Mouse (Mus musculus) thymus, postnatal 10 days (tissue): Measurements from ENCODE around the gene Ctrl.
"Not testable (repeated sequence)": the region's sequence is repeated elsewhere in the genome, so short reads cannot be mapped to it uniquely, and the experiment has no call there.

ENCODE experiments used
- DNase-seq, 2 experiments: peaks; one replicate each; pipeline ENCODE4 v3.0.0; 2021; ENCODE audit warnings: low spot score in 2 of 2

Gene Ctrl

DNA sequence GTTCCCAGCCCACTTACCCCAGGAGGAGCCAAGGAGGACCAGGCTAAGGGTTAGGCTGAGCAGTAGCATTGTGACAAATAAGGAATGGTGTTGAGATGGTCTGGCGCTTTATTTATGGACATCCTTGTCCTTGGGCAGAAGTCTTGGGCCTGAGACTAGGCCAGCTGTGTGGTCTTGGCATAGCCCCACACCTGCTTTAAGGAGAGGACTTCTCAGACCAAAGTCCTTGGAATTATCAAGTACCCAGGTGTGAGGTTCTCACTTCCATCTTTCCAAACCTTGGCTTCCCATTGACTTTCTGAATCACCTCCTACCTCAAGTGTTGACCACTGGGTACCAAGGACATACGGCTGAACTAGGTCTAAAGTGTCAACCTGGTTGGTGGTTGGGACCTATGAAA is at the start of gene Ctrl:
Gene Ctrl (minus strand): TSS at position 101 of the 400 bp plus-strand sequence.
- no peak for DNase-seq

DNA sequence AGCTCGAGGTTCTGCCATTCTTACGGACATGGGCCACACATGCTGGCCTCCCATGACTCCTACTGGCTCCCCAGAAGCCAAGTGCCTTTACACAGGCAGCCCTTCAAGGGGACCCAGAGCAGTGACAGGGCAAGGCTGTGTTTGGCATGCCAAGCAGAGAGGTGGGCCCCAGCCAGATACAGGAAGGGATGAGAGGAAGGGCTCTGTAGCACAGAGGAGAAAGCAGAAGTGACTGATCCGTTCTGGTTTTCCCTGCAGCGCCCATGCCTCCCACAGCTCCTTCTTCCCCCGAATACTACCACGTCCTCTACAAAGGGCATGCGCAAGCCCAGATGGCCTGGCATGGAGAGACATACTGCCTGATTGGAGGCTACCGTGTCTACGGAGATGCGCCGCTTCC is 49.7 kb upstream of the Ctrl start:
- DNase-seq, result not testable (repeated sequence)

DNA sequence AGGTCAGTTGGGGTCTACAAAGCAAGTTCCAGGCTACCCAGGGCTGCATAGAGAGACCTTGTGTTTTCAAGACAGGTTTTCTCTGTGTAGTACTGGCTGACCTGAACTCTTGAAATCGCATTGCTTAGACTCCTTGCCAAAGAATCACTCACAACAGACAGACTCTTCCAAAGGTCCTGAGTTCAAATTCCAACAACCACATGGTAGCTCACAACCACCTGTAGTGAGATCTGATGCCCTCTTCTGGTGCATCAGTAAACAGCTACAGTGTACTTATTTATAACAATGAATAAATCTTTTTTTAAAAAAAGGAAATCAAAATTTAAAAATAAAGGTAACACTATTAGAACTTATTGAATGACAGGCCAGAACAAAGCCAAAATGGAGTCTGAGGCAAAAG is 47.5 kb upstream of the Ctrl start:
- DNase-seq, result no peak

DNA sequence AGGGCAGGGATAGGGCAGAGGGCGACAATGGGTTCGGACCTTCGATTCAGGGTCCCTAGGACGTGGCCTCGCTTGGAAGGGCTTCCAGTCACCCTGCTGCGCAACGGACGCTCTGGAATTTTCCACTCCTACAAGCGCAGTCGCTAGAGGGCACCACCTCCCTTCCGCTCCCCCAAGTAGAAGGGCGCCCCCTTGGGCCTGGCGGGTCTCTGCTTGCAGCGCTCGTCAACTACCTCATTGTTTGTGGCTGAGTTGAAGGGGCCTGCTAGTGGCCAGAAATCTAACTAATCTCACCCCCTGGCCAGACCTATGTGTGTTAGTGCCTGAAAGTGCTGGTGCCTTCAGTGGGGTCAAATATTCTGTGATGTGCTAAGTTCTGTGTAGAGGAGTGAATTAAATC is 45.7 kb upstream of the Ctrl start, which contains the start of gene Dpep3:
Gene Dpep3 (minus strand): TSS at position 105 of the 400 bp plus-strand sequence.
- no peak for DNase-seq

DNA sequence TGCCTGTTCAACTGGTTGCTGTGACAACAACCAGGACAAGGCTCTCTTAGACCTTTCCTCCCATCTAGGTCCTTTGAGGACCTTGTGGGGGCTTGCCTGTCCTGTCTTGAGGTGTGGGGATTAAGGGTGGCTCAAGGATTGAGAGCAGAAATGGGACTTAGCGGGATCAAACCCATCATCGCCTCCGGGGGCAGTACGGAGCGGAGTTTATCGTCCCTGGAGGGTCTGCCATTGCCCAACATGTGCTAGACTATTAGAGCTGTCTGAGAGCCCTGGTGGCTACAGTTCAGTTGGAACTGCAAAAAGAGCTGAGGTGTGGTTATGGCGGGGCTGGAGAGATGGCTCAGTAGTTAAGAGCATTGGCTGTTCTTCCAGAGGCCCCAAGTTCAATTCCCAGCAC is 41.7 kb upstream of the Ctrl start:
- no peak for DNase-seq

DNA sequence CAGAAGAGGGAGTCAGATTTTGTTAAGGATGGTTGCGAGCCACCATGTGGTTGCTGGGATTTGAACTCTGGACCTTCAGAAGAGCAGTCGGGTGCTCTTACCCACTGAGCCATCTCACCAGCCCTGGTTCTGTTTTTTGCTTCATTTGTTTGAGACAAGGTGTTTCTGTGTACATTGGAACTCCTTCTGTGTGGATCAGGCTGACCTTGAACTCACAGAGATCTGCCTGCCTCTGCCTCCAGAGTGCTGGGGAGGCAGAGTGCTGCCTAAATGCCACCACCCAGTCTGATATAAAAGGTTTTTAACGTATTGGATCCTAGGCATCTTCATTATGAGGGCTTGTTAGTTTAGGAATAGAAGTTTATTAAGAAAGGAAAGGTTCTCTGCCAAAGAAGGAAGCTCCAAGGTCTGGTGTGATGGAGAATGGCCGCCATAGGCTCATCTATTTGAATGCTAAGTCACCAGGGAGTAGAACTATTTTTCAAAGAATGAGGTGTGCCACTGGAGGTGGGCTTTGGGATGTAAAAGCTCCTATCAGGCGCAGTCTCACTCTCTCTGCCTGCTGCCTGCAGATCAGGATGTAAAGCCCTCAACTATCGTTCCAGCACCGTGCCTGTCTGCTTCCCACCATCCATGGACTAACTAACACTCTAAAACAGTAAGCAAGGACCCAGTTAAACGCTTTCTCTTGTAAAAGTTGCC is 37.5 kb upstream of the Ctrl start:
- no peak for DNase-seq

DNA sequence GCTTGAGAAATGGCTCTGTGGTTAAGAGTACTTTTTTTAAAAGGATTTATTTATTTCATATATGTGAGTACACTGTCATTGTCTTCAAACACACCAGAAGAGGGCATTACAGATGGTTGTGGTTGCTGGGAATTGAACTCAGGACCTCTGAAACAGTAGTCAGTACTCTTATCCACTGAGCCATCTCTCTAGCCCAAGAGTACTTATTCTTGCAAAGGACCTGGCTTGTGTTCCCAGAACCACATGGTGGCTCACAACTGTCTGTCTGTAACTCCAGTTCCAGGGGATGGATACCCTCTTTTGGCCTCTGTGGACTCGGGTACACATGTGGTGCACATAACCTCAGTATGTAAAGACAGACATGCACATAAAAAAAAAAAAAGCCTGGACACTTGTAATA is 35.7 kb upstream of the Ctrl start:
- no peak for DNase-seq

DNA sequence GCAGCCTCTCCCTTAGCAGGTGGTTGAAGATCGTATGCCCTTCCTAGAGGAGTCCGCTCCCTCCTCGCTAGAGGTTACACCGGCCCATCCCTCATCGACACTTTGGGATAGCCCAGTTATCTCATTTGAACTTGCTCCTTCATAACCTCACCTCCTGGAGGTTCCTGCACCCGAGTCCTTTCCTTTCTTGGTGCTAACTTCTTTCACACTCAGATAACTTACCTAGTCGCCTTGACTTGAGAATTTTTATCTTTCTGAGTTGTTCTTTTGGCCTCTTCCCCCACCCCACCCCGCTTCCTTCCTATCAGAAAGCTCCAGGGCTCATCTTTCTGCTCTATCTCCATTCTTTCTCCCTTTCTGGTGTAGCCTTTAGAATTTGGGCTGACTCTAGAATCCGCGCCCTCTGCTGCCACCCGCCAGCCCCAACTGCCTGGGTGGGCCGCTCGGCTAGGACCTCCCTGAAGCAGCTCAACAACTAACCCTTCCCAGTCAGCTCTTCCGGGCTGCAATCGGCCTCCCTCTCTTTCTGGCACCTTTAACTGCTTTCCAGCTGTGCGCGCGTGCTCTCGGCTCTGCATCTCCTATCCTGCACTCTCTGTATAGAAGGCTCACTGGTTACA is 33.1 kb upstream of the Ctrl start:
- peak in 1 of 2 experiments; percentile 42 for DNase-seq

DNA sequence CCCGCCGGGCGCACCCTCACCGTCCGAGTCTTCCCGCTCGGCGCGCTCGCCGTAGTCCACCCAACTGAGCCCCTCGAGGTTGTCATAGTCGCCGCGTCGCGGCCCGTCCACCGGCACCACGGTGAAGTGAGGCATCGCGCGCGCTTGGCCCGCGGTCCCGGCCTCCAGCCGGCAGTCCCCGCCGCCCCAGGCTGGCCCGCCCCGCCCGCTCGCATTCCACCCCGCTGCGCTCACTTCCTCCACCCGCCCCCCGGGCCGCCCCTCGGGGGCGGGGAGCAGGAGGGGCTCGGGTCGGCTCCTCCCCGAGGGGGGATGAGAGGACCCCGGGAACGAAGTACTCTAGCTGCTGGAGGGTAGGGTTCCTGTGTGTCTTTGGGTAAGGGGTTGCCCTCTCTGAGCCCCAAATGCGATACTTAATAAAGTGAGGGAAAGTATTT is 32.3 kb upstream of the Ctrl start, which contains the start of gene Slc12a4:
Gene Slc12a4 (minus strand): TSS at position 193 of the 437 bp plus-strand sequence.
- peak; percentile 79 to 87 for DNase-seq

DNA sequence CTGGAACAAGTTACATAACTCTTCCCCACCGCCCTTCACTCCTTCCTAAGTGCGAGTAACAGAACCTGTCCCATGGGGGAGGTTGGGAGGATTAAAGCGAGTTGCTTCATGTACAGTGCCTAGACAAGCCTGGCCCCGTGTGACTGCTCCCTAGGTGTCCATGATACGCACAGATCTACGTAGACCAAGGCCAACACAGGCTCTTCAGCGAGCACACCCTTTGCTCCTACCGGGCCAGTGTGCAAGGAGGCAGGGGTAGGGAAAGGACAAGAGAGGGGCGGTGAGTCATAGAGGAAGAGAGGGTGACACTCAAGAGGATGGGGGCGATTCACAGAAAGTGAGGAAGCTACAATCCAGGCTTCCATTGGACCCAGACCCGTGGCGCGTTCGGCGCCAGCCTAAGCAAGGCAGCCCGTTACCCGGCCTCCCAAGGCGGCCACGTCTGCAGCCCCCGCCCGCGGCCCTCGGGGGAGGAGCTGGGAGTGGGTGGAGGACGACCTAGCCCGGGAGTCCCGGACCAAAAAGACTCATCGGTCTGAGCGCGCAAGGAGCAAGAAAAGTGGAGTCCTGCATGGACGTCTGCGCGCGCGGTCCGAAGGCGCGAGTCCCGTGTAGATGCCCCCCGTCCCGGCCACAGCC is 31.7 kb upstream of the Ctrl start:
- DNase-seq, result peak; percentile 50 to 59

DNA sequence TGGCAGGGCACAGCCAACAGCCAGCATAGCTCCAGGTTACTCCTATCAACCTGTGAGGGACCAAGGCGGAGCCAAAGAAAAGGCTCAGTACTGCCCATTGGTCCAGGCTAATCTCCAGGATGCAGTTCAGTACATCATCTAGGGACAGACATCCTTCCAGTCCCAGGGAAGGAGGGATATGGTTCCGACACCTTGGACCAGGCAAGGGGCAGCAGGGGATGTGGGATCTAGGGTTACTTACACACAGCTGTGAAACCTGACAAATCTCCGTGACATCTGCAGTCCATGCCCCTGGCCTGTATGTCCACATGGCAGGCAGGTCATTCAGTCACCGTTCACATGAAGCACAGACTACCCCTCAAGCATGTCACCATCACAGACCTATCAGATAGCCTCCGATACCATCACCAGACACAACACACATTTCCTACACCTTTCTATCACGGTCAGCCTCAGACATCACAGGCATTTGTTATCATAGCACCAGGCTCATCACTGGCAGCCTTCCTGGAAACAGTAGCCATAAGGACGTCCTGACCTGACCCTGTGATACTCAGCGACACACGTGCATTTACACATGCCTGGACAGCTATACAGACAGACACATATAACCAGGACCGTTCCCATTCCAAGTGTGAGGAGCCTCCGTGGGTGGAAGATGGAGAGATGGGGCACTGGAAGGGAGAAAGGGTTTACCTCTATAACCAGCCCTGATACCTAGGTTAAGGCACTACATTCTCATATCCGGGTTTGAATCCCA is 31.0 kb upstream of the Ctrl start:
- no peak for DNase-seq

DNA sequence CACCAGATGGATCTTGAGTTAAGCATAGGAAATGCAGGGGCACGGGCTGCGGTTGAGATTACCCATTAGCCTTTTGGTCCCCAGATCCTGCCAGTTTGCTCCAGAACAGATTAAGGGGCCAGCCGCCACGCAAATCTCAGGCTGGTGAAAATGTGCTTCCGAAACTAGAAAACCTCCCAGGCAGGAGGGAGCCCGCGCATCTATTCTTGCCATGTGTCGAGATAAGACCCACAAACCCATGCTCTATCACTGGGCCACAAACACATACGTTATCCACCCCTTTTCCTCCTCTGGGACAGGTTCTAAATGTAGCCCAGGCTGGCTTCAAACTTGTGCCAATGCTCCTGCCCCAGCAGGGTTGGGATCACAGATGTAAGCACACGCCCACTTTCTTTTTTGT is 27.9 kb upstream of the Ctrl start:
- DNase-seq, result no peak

DNA sequence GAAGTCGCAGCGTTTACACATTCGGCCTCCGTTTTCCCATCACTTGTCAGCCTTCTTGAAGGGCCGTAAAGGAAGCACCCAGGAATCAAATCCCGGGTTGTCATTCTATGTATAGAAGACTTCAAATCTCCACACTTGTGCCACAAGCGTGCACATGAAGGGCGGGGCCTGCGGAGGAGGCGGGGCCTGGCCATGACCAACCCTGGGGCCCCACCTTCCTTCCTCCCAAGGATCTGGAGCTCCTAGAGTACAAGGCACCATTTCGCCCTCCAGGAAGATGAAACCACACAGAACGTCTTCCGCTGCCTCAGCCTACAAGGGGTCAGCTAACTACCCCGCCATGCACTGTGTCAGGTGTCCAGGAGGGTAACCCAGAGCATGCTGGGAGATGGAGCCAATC is 27.4 kb upstream of the Ctrl start:
- no peak for DNase-seq

DNA sequence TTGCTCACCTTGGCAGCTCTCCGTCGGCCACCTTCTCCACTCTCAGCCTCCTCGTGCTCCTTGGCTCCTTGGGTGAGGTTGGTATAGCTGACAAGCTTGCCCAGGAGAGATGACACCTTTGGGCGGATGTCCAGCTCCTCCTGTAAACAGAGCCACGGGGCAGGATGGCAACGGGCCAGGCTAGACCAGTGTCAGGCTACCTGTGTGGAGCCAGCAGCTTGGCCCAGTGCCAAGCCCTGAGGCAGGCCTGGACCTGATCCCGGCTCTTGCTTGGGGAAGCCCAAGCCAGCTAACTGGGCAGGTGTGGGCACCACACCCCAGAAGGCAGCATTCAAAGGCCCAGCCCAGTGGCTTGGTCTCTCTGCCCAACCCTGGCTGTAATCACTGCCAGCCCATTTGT is 25.7 kb upstream of the Ctrl start:
- no peak for DNase-seq

DNA sequence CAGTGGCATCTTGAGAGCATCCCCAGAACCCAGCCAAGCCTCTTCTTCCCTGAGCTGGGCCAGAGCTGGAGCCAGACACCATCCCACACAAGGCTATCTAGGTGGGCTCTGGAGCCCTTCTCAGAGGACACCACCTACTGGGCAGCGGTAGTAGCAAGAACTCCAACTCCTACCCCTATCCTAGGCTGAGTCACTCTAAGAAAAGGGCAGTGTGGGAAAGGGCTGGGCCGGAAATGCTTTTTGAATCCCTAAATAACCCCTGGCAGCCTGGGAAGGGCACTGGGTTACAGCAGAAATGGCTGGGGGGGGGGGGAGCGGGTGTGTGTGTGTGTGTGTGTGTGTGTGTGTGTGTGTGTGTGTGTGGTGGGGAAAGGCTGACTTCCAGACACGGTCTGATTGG is 24.2 kb upstream of the Ctrl start:
- DNase-seq, result no peak

DNA sequence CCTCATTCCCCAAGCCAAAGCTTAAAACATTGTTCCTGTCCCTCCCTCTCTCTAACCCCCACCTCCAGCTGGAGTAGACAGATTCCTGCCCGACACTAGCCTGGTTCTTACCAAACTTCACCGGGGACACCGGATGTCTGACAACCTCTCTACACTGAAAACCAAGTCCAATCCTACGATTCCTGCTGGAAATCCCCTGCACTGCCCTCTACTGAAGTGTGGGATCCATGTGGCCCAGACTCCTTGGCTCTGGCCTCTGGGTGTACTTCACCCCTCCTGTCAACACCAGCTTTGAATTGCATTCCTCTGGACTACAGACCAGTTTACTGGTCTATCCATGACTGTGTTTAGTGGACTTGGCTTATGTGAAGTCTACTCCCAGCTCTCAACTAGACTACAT is 22.9 kb upstream of the Ctrl start:
- no peak for DNase-seq

DNA sequence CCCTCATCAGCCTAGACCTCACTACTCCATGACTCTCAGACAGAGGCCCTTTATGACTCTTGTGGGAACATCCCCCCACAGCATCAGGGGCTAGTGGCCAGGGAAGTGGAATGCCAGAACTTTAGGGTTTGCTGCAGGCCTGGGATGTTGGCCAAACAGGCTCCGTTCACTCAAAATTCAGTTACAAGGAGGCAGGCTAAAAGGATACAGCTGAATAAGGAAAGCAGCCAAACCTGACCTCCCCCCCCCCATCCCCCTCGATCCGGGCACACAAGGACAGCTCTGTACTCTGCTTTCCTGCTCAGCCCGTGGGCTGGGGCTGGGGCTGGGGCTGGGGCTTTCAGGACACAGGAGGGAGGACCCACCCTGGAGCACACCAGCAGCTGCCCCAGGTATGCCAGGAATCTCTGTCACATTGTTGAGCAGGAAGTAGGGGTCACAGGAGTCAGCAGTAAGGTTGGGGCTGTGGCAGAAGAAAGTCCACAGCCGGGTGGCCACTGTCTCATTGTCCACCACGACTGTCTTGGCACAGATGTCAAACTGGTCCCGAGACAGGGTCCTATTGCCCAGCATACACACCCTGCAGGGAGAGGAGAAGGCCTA is 17.5 kb upstream of the Ctrl start:
- no peak for DNase-seq

DNA sequence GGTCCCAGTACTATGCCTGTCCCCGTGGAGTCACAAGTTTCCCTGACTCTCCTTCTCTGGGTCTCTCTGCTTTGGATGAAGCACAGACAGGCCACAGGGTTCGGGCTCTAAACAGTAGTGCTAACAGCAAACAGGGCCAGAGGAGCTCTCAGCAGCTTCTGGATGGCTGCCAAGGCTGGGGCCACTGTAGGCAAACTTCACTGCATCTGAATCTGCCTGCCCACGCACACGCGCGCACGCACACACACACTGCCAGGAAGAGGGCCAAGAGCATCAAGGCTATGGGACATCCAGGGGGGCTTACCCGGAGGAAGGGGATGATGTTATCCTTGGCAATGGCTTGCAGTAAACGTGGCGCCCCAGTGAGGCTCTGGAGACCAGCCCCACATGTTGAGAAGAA is 15.7 kb upstream of the Ctrl start:
- no peak for DNase-seq

DNA sequence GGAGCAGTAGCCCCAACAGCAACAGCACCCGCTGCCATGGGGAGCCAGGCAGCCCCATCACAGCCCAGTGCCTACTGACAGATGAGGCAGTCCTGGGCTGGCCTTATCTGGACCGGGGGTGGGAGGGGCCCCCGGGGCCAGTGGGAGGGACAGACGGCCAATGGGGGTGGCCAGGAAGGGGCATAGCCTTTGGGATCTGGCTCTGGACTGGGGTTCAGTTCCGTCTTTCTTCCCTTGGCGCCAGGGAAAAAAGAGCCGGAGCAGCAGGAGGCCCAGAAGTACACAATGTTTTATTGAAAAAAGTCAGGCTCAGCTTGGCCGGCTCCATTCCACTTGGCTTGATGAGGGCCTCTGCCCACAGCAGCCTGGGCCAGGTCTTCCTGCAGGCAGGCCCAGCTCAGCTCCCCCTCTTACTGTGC is 9.7 kb upstream of the Ctrl start, which contains the start of gene Lcat:
Gene Lcat (minus strand): TSS at position 62 of the 419 bp plus-strand sequence.
- DNase-seq, result no peak

DNA sequence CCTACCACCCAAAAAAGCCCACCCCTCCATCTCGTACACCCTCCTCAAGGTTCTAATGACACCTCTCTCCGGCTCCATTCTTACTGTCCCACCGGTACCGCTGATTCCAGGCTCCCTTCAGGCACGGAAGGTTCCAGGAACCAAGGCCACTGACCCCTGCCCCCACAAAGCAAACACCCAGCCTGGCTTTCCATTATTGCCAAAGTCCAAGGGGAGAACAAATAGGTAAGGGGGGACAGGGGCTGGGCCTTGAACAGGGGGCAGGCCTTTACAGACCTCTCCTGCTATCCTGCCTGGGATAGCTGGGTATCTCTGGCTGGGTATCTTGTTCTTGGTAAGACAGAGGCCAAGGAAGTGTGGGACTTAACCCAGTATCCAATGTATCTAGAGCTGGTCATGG is 8.9 kb upstream of the Ctrl start:
- no peak for DNase-seq

DNA sequence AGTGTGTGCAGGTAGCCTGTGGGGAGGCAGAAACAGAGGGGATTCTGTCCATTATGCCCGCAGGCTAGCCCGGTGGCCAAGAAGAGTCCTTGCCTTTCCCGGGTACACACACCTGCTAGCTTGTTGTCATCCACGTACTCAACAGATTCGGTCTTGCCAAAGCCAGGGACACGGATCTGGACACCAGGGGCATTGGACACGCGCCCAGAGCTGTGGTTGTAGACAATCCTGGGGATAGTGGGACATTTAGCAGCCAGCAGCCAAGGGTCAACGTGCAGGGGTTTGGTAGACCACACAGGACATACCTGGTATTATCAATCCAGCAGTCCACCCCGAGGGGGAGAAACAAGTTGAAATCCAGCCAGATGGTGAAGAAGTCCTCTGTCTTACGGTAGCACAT is 8.4 kb upstream of the Ctrl start:
- DNase-seq, result no peak

DNA sequence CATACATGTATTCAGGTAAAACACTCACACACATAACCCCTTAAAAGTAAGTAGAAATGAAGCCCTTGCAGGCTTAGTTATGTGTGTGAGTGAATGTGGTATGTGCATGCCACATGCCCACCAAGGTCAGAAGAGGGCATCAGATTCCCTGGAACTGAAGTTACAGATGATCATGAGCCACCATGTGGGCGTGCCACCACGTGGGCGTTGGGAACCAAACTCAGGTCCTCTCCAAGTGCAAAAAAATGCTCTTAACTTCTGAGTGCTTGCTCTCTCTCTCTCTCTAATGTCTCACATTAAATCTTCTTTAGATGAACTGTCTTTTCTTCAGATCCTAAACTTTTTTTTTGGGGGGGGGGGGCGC is 4.6 kb upstream of the Ctrl start, which contains the start of gene Psmb10:
Gene Psmb10 (minus strand): TSS at position 139 of the 364 bp plus-strand sequence.
- no peak for DNase-seq
